Mouse (Mus musculus): Measurements from ENCODE around the gene Pde4b.

DNA sequence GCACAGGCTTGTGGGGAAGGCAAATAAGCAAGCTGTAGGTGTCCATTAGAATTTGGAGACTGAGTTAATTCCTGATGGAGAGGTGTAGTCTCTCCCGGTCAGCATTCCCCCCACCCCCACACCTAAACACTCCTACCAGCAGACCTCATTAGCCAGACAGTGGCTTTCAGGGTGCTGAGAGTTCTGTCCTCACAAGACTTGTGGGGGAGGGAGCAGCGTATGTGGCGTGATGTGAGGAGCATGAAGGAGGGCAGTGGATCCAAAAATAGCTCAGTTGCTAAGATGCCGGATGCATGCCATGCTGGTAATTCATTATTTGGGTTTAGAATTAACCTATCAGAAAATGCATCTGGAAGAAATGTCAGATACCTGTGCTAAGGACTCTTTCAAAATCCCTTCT is 321.6 kb downstream of the Pde4b start:
- TF ChIP-seq POLR2A (IDR thresholded peaks at IDR 0.05; ENCODE audit: control insufficient read depth, low read depth, low read length) (no peak), CTCF (IDR thresholded peaks at IDR 0.05; ENCODE audit: control insufficient read depth, insufficient read depth, insufficient replicate concordance, low read depth, low read length) (no peak)

Measured in testis, adult 2 months (tissue).